8 mouse cellular contexts compared by ENCODE assay signal in genomic region chr13:94883966-94884960, GRCm38 (mm10). TPM values are rescaled to one million over a fixed set of nuclear protein-coding genes. Genes with fewer than 3 reads are reported as not detected.
DNase-seq lines count a peak whose midpoint lies in the region.

No protein-coding gene starts in this region.

- H3K4me3 ChIP-seq in midbrain, embryonic 10.5 days, result peak overlapping the region; percentile 55

- H3K36me3 ChIP-seq in midbrain, embryonic 10.5 days, result no peaks in the 10 kb centered on the region

- 1% methylated on average over 36 of the region's 36 CpGs for WGBS in midbrain, embryonic 10.5 days

- H3K4me1 ChIP-seq in midbrain, embryonic 10.5 days, result peaks cover 27% of the 10 kb centered on the region

- peaks cover 100% of the 10 kb centered on the region for H3K27me3 ChIP-seq in midbrain, embryonic 10.5 days (ENCODE audit: low read depth, poor library complexity, severe bottlenecking)

- no peak overlapping the region; the same call in 1 of the 2 replicates for H3K27ac ChIP-seq in midbrain, embryonic 10.5 days (replicated peaks)

- DNase-seq in embryo, embryonic 10.5 days (ENCODE audit: low spot score), result peak; percentile 66
- DNase-seq in embryo, embryonic 10 days (ENCODE audit: low spot score), result no peak
- DNase-seq in ES-CJ7 (ENCODE audit: low read depth, low spot score), result peak; percentile 70
- peak; percentile 35 for DNase-seq in forelimb bud, embryonic 11.5 days (ENCODE audit: low read depth, low spot score)
- DNase-seq in midbrain, embryonic 10.5 days (ENCODE audit: low spot score), result peak; percentile 67
- DNase-seq in frontal cortex, postnatal 25 days (ENCODE audit: low spot score in 2 of 2), result no peak
- no peak for DNase-seq in T-cell, adult 2 months (ENCODE audit: low spot score)
- DNase-seq in right cerebral cortex, postnatal 36 days (ENCODE audit: low spot score in 2 of 2), result no peak

- no peaks in the 10 kb centered on the region for H3K9me3 ChIP-seq in midbrain, embryonic 10.5 days (replicated peaks)

RNA-seq across cellular contexts. Expression of gene Otp, which starts 8.9 kb away (rescaled TPM):
- polyA plus RNA-seq in midbrain, embryonic 10.5 days (2016; fragmentation: Nextera tagmentation; extraction: Ambion mirVana), result 0.77 and 1.5 TPM in 2 replicates

Comparison
In these comparisons a context has a peak if more than half of its experiments do, and no peak if none do; other contexts are left out.
1. DNase-seq: peak in embryo, embryonic 10.5 days (single experiment), ES-CJ7 (single experiment), forelimb bud, embryonic 11.5 days (single experiment) and midbrain, embryonic 10.5 days (single experiment); none in embryo, embryonic 10 days (single experiment), frontal cortex, postnatal 25 days (0 of 2), T-cell, adult 2 months (single experiment) and right cerebral cortex, postnatal 36 days (0 of 2).